Mouse (Mus musculus): Measurements from ENCODE around the gene Mbd3.

The Mbd3 gene

DNA sequence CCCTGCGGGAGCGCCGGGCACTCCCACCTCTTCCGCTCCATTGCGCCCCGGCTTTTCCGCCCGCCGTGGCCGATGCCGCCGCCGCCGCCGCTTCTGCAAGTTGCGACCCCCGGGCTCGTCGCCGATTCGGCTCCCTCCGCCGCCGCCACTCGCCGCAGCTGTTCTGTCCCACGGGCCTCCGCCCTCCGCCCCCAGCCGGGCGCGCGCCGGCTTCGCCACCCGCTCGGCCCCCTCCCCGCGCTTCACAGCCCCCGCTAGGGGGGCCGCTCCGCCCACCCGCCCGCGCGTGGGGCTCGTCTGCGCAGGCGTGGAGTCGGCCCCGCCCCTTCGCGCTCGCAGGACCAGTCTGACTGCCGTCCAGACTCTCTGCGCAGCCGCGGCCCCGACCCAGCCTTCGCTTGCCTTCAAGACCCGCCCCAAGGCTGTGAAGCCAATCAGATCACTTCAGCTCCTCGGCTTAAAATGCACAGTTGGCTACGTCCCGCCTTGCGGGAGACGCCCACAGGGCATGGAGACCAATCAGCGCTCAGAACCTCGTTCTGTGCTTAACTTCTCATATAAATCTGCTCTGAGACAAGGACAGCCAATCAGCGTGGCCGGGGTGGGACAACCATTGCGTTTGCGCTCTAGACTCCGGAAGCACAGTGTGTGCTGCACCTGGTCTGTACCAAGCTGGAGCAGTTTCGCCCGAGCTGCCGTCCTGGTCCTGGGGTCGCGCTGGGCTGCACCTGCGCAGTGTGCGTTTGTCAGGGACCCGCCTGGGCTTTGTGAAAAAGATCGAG, at the start of gene Mbd3:
Gene Mbd3, minus strand, starts transcription at position 360 of the 782 bp plus-strand sequence.
- DNase-seq: peak; percentile 100

DNA sequence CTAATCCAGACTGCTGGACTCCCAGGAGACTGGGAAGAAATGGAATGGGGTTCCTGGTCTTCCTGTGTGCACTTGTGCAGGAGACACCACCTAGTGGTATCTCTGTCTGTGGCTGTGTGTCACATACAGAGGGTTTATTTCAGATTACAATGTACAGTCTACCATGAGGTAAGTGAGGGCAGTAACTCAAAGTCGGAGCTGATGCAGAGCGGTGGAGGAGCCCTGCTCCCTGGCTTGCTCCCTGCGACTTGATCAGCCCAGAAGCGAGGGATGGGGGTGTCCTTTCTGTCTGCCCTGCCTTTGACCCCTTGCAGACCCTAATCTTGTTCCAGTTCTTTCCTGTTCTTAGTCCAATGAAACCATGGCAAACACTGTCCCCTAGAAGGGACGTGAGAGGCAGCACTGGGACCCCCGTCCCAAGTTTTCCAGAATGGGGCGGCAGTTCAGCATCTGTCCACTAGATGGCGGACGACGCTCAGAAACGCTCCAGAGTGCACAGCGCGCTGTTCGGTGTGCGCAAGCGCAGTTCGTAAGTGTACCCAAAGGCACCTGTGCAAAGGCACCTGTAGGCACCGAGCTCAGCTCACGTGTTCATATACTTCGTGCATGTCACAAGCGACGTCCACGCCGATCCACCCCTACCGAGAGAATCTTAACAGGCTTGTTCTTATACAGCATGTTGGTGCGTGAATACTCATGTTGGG, 46.7 kb upstream of the Mbd3 start:
- peak; percentile 90 for DNase-seq

DNA sequence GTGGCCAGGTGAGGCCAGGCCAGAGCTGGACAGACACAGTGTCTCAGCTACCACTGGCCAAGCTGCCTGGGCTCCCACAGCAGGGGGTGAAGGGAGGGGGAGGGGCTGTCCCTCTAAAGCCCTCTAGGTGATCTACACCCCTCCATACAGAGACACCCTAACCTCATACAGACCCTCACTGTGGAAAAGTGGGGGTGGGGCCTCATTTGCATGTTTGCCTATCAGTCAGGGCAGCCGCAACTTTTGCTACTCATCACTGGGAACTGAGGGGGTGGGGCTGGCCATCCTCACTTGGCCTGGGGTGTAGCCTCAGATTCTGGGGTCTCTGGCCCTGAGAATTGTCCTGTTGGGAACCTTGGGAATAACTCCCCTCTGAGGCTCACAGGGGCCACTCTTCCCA, 45.7 kb upstream of the Mbd3 start:
- no peak for DNase-seq

DNA sequence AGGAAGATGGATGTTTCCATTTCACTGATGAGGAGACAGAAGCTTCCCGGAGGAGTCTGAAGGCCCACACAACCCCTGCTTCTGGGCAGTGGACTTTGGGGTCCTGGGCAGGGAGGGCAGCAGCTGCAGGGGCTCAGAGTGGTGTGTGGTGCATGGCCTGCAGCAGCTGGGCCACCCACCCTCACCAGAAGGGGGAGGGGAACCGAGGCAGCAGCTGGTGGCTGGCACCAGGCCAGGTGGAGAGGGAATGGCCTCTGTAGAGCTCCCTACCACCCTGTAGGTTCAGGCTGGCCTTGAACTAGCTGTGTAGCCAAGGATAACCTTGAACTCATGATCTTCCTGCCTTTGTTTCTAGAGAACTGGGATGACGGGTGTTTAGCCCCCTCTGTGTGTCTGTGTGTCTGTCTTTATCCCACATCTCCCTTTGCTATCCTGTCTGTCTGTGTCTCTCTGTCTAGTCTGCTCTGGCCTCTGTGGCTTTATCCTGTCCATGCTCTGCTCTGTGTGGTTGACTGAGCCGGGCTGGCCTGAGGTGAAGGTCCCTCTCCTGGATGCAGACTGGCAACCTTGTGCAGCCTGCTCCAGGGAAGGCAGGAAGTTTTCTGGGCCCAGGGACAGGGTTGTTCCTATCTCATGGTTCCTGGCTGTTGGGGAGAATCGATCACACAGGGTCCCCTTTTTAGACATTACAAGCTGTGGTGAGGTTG, 45.1 kb upstream of the Mbd3 start:
- DNase-seq: peak; percentile 69

DNA sequence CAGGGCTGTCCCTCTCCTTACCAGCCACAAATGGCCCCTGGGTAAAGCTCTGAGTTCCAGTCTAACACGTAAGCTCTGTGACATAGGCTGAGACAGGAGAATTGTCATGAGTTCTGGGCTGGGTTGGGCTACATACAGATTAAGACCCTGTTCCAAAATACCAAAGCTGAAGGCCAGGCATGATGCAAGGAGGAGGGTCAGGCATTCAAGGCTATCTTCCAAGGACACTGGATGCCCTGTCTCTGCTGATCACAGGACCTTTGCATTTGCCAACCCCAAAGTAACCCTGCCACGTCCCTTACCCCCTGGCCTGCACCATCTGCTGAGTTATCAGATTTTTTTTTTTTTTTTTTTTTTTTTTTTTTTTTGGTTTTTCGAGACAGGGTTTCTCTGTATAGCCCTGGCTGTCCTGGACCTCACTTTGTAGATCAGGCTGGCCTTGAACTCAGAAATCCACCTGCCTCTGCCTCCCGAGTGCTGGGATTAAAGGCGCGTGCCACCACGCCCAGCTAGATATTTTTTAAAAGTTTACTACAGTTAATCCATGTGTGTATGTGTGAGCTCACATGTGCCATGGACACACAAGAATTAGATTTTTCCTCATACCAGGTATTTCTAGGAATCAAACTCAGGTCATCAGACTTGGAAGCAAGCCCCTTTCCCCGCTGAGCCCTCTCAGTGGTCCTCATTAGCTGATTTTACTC, 44.4 kb upstream of the Mbd3 start:
- DNase-seq: no peak

DNA sequence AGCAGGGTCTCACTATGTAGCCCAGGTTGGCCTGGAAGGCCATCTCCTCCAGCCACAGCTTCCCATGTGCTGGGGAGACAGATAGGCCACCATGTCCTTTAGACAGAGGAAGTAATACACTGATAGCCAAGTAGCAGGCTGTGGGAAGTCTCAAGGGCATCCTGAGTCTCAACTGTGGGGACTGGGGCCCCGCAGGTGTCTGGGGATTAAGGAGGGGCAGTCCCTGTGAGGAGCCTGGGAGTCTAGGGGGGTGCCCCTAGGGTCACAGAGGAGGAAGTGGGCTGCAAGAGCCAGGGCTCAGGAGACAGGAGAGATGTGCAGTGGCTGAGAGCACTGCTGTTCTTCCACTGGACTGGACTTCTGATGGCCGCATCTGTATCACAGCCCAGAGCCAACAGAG, 43.6 kb upstream of the Mbd3 start:
- no peak for DNase-seq

DNA sequence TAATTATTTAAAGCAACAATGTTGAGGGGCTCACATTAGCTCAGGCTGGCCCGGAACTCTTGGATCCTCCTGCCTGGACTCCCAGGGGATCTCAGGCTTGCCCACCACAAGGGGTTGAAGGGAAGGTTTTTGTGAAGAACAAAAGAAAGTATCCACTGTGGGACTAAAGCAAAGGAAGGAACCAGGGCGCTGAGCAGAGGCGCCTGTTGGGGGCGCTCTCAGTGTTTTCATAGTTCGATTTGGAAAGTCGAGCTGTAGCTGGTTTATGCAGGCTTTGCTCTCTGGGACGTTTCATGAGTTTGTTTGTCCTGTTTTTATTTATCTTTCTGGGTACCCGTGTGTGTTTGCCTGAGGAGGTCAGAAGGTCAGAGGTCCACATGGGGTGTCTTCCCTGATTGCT, 42.2 kb upstream of the Mbd3 start:
- DNase-seq: no peak

DNA sequence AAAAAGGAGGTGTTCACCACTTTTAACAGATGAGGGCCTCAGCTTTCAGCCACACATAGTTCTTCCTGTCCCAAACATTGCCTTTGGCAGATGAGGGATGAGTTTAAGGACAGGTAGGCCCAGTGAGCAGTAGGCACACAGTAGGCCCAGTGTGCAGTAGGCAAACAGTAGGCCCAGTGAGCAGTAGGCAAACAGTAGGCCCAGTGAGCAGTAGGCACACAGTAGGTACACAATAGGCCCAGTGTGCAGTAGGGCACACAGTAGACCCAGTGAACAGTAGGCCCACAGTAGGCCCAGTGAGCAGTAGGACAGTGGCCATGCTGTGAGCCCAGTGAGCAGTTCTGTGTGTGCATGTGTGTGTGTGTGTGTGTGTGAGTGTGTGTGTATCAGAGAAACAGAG, 40.7 kb upstream of the Mbd3 start:
- no peak for DNase-seq

DNA sequence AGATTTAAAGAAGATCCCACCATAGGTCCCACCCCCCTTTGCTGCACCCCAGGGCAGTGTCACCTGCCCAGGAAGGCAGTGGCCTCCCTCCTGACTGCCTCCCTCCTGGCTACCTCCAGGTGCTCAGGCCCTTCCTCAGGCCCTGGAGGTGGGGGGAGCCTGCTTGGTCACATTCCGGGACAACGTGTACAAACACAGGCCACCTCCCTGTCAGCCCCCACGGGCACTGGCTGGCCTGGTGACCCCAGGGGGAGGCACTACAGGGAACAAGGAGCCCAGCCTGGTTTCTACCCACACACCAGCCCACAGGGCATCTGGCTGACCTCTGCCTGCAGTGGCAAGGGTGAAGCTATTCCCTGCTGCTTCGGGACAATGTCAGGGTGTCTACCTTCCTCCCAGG, 38.6 kb upstream of the Mbd3 start:
- no peak for DNase-seq

DNA sequence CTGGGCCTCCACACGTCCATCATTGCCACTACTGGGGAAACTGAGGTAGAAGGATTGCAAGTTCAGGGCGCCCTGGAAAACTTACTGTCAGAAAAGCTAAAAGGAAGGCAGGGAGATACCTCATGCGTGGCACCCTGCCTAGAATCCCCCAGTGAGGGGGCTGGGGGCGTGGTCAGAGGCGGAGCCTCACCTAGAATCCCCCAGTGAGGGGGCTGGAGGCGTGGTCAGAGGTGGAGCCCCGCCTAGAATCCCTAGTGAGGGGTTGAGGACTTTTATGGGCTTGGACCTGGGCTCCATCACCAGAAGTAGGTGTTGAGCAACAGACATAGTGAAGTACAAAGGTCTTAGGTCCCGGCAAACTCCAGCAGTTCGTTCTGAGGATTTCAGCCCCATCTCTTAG, 36.9 kb upstream of the Mbd3 start:
- peak; percentile 61 for DNase-seq

DNA sequence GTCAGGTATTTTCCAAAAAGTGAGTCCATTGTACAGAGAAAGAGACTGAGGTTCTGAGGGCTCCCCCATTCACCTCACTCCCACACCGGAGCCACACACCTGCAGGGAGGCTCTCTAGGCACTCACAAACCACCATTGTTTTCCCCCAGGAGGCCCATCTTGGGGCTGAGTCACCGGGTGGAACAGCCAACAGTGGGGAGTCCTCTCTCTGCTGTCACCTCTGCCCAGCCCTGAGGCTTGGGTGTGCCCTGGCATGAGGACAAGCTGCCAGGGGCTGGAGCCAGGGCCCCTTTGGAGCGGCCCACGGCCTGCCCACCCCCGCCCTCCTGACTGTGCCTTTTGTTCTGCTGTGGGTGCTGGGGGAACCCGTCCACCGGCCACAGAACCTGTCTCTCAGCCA, 36.4 kb upstream of the Mbd3 start:
- no peak for DNase-seq

DNA sequence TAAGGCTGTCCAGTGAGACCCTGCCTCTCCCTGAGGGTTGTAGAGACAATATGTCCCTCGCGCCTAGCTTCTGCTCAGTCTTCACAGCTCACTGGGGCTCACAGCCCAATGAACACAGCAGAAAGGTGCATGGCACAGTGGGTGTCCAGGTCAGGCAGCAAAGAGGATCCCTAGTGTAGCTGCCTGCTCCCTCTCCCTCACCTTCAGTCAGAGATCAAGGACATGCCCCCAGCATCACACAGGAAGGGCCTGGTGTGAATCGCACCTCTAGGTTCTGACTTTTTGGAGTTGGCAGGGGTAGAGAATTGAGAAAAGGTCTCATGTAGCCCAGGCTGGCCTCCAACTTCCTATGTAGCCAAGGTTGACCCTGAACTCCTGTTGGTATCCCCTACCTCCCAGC, 35.5 kb upstream of the Mbd3 start:
- no peak for DNase-seq

DNA sequence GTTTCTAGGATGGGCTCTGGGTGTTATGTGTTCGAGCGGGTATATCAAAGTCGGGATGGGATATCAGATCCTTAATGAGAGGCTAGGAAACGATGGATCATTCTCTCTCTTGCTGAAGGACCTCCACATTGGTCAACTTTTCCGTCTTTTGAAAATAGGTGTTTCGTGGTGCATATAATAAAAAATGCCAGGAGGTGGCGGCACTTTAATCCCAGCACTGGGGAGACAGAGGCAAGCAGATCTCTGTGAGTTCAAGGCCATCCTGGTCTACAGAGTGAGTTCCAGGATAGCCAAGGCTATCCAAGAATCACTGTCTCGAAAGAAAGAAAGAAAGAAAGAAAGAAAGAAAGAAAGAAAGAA, 34.9 kb upstream of the Mbd3 start:
- no peak for DNase-seq

DNA sequence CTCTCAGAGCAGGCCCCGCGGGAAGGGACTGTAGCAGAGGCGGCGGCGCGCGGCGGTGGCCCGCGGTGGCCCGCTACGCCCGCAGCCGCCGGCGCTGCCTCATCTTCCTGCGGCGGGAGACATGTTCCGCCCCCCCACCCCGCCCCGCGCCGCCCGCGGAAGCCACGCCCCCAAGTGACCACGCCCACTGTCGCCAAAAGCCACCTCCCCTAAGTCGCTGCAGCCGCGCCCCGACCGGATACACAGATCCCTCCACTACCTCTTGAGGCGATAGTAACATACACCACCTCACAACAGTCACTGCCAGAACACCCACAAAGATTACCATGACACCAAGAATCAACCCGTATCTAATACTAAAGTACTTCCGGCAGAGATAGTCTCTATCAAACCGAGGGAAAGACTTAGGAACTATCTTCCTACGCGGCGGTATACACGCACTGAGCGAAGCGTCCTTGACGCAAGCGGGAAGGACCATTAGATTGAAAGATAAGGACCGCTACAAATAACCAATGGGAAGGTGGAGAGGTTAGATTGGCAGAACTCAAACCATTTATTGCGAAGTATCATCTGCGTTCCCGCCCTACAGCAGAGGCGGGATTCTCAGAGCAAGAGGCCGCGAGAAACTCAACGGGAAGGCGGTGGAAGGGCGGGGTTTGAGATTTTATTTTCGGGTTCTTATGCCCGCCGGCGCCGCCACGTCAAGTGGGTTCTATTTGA, 34.3 kb upstream of the Mbd3 start, which contains the start of gene Tcf3:
Gene Tcf3, minus strand, starts transcription at position 135 of the 720 bp plus-strand sequence.
- peak; percentile 96 for DNase-seq

DNA sequence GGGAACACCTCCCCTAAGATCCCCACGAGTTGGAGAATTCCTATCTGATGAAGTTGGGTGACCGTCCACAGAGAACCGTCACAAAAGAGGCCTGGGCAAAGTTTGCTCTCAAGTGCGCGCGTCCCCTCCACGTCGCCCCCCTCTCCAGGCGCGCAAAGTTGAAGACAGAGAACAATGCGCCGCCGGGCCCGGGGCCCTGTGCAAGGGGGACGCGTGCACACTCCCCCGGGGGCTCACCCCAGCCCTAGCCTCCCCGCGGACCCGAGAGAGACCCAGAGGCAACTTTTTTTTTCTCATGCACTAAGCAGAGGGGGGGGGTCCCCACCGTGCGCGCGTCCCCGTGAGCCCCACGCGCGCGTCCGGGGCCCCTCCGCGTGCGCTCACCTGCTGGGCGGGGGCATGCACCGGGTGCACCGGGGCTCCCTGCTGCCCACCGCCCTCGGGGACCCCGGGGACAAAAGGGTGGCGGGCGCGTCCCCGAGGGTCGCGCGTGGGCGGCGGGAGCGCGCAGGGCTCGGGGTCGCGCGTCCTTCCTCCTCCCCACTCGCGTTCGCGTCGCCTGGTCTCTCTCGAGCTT, 33.7 kb upstream of the Mbd3 start:
- DNase-seq: peak; percentile 74

DNA sequence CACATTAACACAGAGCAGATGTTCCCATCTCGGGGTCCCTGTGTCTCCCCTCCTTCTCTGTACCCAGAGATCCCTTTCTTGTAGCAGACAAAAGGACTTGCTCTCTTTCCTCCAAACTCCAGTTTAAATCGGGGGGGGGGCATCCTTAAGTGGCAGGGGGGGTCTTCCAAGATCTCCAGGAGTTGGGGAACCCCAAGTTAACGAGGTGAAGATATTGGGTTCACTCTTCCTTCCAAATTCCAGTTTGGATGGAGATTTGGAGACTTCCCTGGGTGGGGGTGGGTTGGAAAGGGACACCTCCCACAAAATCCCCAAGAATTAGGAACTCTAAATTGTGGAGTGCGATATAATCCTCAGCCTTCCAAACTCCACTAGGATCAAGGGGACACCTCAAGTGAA, 33.0 kb upstream of the Mbd3 start:
- no peak for DNase-seq

DNA sequence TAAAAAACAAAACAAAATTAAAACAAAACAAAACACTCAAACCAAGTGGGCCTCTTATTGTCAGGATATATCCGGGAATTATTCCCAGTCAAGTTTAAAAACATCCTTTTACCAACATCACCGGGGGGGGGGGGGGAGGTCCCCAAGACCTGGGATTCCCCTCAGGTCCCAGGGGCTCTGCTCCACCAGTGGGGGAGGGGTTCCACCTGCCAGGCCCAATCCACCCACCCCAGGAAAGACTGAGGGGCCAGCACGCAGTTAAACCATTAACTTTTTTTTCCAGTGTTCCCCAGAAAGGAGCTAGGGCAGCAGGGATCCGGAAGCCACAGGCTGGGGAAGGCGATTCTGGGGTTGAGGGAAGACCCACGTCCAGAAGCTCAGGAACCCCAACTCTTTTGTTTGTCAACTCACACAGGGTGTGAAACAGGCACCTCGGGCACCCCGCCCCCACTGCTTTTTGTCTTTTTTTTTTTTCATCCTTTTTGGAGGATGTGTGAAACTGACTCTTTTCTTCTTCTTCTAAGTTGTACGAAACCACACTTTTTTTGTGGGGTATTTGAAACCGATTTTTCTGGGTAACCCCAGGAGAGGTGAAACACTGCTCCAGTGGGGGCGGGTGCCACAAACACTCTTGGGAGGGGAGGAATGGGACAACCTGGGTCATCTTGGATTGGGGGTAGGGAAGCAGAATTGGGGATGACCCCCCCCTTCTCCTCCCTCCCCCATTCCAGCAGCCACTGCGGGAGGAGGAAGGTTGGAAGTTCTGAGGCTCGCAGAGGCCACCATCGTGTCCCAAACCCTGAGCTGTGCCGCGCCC, 32.4 kb upstream of the Mbd3 start:
- DNase-seq: peak; percentile 59

DNA sequence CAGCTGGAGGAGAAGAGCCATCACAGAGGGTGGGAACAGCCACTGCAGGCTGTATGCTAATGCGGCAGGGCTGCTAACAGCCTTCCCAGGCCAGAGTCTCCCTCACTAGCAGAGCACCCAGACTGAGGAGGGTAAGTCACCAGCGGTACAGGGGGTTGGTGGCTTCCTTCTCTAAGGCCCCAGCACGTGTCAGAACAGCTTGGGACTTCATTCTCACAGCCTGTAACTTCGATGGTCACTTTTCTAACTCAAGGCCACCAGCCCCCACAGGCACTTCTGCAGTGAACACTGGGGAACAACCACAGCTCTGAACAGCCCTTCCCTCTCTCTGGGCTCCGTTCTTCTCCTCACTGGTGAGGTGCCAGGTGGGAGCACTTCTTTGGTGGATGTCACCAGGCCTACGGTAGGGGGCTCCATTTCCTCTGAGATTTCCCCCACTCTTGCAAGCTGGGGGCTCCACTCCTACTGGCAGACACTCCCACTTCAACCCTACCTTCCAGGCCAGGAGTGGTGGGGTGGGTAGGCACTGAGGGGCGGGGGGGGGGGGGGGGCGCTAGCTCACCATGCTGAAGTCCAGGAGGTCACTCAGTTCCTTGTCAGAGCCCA, 31.1 kb upstream of the Mbd3 start:
- no peak for DNase-seq

DNA sequence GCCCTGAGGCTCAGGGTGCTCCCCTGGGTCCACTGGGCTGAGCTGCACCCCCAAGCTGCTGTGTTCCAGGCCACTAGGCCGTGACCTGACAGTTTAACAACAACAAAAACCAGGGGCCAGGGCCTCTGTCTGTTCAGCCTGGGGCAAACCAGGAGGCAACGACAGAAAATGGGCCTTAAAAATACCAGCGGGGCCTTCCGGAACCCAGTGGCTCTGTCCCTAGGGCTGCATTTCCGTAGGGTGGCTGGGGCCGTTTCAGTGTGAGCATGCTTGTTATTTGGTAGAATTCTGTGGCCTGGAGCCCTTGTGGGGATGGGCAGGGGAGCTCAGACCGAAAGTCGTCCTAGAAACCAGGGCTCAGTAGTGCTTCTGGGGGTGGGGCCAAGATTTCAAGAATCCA, 30.4 kb upstream of the Mbd3 start:
- no peak for DNase-seq

DNA sequence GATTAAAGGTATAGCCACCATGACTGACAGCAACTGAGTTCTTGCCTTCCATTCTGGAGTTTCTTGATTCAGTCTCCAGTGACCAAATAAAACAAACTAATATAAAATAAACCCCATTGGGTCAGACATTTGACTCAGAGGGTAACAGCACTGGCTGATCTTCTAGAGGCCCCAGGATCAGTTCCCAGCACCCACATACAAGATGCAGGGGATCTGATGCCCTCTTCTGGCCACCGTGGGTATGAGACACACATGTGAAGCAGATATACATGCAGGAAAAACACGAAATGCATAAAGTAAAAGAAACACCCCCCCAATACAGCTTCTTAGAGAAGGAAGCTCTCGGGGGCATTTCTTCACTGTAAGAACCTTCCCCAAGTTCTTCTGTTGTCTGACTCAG, 25.7 kb upstream of the Mbd3 start:
- DNase-seq: no peak

DNA sequence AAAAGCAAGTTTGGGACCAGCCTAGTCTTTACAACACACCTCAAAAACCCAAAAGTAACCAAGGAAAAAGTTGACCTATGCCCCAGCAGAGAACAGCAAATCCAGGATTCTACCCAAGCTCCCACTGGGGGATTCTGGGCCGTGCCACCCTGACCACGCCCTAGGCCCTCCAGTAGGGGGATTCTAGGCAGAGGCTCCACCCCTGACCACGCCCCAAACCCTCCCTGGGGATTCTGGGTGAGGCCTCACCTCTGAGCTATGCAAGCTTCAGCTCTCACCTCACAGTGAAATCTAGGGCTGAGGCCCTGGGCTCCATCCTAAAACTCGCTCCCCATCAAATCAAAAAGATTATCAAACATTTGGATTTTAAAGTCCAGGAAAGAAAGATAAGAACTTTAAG, 24.2 kb upstream of the Mbd3 start:
- peak; percentile 54 for DNase-seq

Data from kidney, postnatal 10 days (tissue).